Mouse (Mus musculus): ENCODE results near the gene Prune1. TPM values are rescaled to one million over a fixed set of nuclear protein-coding genes. Genes with fewer than 3 reads are reported as not detected.

Prune1 gene
- total RNA-seq, 2 experiments from 2014 or later = 24.1 to 26.6 TPM

GRCm38 (mm10) chr3:95246465-95247231 lies 35.2 kb downstream of the Prune1 start:
- intact Hi-C loops (cut with DNase I) = no loop called here
- peak; percentile 33 to 36 for DNase-seq

- DNase-seq = no peak
- intact Hi-C loops (cut with DNase I) = no loop called here
Measured at GRCm38 (mm10) chr3:95243086-95243485, 38.8 kb downstream of the Prune1 start.

GRCm38 (mm10) chr3:95241498-95241897 lies 40.4 kb downstream of the Prune1 start, which contains the start of gene Gm128:
Gene Gm128, minus strand, starts transcription at chr3:95241598.
- intact Hi-C loops (cut with DNase I) = no loop called here
- no peak for DNase-seq

GRCm38 (mm10) chr3:95240900-95241299 lies 41.0 kb downstream of the Prune1 start:
- DNase-seq = no peak
- intact Hi-C loops (cut with DNase I) = no loop called here

GRCm38 (mm10) chr3:95239971-95240370 lies 41.9 kb downstream of the Prune1 start:
- no peak for DNase-seq
- intact Hi-C loops (cut with DNase I) = no loop called here

GRCm38 (mm10) chr3:95239022-95239421 lies 42.9 kb downstream of the Prune1 start:
- DNase-seq = no peak
- intact Hi-C loops (cut with DNase I) = no loop called here

- intact Hi-C loops (cut with DNase I) = no loop called here
- DNase-seq = no peak
Measured at GRCm38 (mm10) chr3:95237541-95238099, 44.3 kb downstream of the Prune1 start.

GRCm38 (mm10) chr3:95235386-95236301 lies 46.2 kb downstream of the Prune1 start:
- intact Hi-C loops (cut with DNase I) = no loop called here

GRCm38 (mm10) chr3:95233303-95233980 lies 48.4 kb downstream of the Prune1 start:
- no peak for DNase-seq
- intact Hi-C loops (cut with DNase I) = no loop called here

More at GRCm38 (mm10) chr3:95235386-95236301, 46.2 kb downstream of the Prune1 start:
- DNase-seq = no peak

- peak in 1 of 2 experiments; percentile 12 for DNase-seq
- intact Hi-C loops (cut with DNase I) = no loop called here
Measured at GRCm38 (mm10) chr3:95232771-95233170, 49.1 kb downstream of the Prune1 start.

- DNase-seq = no peak
- intact Hi-C loops (cut with DNase I) = no loop called here
Measured at GRCm38 (mm10) chr3:95231298-95232221, 50.3 kb downstream of the Prune1 start, which contains the start of gene Mllt11. Gene Mllt11, minus strand, starts transcription at chr3:95232171.

GRCm38 (mm10) chr3:95230495-95231297 lies 51.2 kb downstream of the Prune1 start:
- DNase-seq = peak; percentile 26 to 34
- intact Hi-C loops (cut with DNase I) = no loop called here

- intact Hi-C loops (cut with DNase I) = loop anchor here (5.0 kb wide), 1 partner anchor 87 kb away; no protein-coding TSS in a partner anchor
- peak; percentile 57 to 77 for DNase-seq
Measured at GRCm38 (mm10) chr3:95229781-95230494, 51.9 kb downstream of the Prune1 start.

- intact Hi-C loops (cut with DNase I) = loop anchor here (1.0 to 5.0 kb wide), 2 partner anchors 12 to 88 kb away; partner anchors contain the start of gene Gabpb2
- peak; percentile 42 to 50 for DNase-seq
Measured at GRCm38 (mm10) chr3:95228894-95229780, 52.7 kb downstream of the Prune1 start.

GRCm38 (mm10) chr3:95228148-95228893 lies 53.6 kb downstream of the Prune1 start, which contains the start of gene Cdc42se1:
Gene Cdc42se1, plus strand, starts transcription at chr3:95228732.
- DNase-seq = peak; percentile 86 to 90
- intact Hi-C loops (cut with DNase I) = loop anchor here (1.0 to 5.0 kb wide), 2 partner anchors 11 to 89 kb away; partner anchors contain the start of gene Gabpb2

- intact Hi-C loops (cut with DNase I) = loop anchor here (5.0 kb wide), 1 partner anchor 90 kb away; no protein-coding TSS in a partner anchor
- DNase-seq = no peak
Measured at GRCm38 (mm10) chr3:95227214-95227613, 54.7 kb downstream of the Prune1 start.

Measured in heart, postnatal 36 days (tissue).